Mouse (Mus musculus) adrenal gland, adult 18-20 months (tissue): ENCODE measurements around the gene H13. TPM values are rescaled to one million over a fixed set of nuclear protein-coding genes. Genes with fewer than 3 reads are reported as not detected.

Source experiments
- DNase-seq, 2 experiments: peaks; one replicate each; pipeline ENCODE4 v3.0.0; 2021 to 2022; ENCODE audit warnings: low spot score in 2 of 2
- long read RNA-seq, 2 experiments: library from polyadenylated mRNA; stranded (forward); transcript quantifications; one replicate each; pipeline ENCODE4 v2.0.0; 2021
- total RNA-seq, 2 experiments: library from RNA; stranded (reverse); gene quantifications; 1 replicate in 1 of 2; 2 replicates in 1 of 2; pipeline ENCODE4 v1.2.3; 2021

Gene H13
- 100 to 1,000 TPM; 151 to 170 TPM for total RNA-seq
- long read RNA-seq, experiment 1, full-length matches to known transcripts, result 197 of 223 reads
- long read RNA-seq, experiment 1, partial matches to known transcripts, result 9 of 223 reads
- long read RNA-seq, experiment 1, other reads (novel, unspliced or antisense), result 17 of 223 reads
- long read RNA-seq, experiment 2, full-length matches to known transcripts, result 533 of 647 reads
- long read RNA-seq, experiment 2, partial matches to known transcripts, result 78 of 647 reads
- long read RNA-seq, experiment 2, other reads (novel, unspliced or antisense), result 36 of 647 reads

- DNase-seq, result peak; percentile 92 to 93
These were observed at the start of gene H13 for GRCm38 (mm10) chr2:152669256-152669638. Gene H13, plus strand, starts transcription at chr2:152669461.

GRCm38 (mm10) chr2:152620367-152621134 lies 48.7 kb upstream of the H13 start:
- no peak for DNase-seq

- DNase-seq, result no peak
These were observed 47.1 kb upstream of the H13 start for GRCm38 (mm10) chr2:152622151-152622550.

- no peak for DNase-seq
These were observed 46.3 kb upstream of the H13 start, which contains the start of gene Defb25 for GRCm38 (mm10) chr2:152622953-152623352. Gene Defb25, minus strand, starts transcription at chr2:152623053.

- DNase-seq, result no peak
These were observed 44.7 kb upstream of the H13 start for GRCm38 (mm10) chr2:152624566-152624965.

- no peak for DNase-seq
These were observed 44.0 kb upstream of the H13 start for GRCm38 (mm10) chr2:152625256-152625655.

- DNase-seq, result peak in 1 of 2 experiments; percentile 45
These were observed 42.3 kb upstream of the H13 start, which contains the start of gene Rem1 for GRCm38 (mm10) chr2:152626774-152627591. Gene Rem1, plus strand, starts transcription at chr2:152626951.

GRCm38 (mm10) chr2:152628066-152628465 lies 41.2 kb upstream of the H13 start:
- no peak for DNase-seq

- no peak for DNase-seq
These were observed 40.0 kb upstream of the H13 start for GRCm38 (mm10) chr2:152629239-152629638.

GRCm38 (mm10) chr2:152629904-152630303 lies 39.4 kb upstream of the H13 start:
- no peak for DNase-seq

GRCm38 (mm10) chr2:152633334-152633733 lies 35.9 kb upstream of the H13 start:
- DNase-seq, result no peak

GRCm38 (mm10) chr2:152634311-152634710 lies 35.0 kb upstream of the H13 start:
- no peak for DNase-seq

GRCm38 (mm10) chr2:152636246-152637005 lies 32.8 kb upstream of the H13 start:
- DNase-seq, result peak in 1 of 2 experiments; percentile 44

GRCm38 (mm10) chr2:152637006-152637322 lies 32.3 kb upstream of the H13 start:
- no peak for DNase-seq

GRCm38 (mm10) chr2:152637381-152637780 lies 31.9 kb upstream of the H13 start:
- no peak for DNase-seq

GRCm38 (mm10) chr2:152638865-152639264 lies 30.4 kb upstream of the H13 start:
- DNase-seq, result no peak

- DNase-seq, result no peak
These were observed 29.7 kb upstream of the H13 start for GRCm38 (mm10) chr2:152639406-152640113.

GRCm38 (mm10) chr2:152652901-152653620 lies 16.2 kb upstream of the H13 start:
- DNase-seq, result peak; percentile 55 to 69
